Mouse (Mus musculus): ENCODE measurements at regions not wholly inside any gene's neighbourhood (a gene's known extent, or its start where the extent isn't known, plus 50 kb on each side); places are given as distances from the start of the nearest gene placed in this dataset.

DNA sequence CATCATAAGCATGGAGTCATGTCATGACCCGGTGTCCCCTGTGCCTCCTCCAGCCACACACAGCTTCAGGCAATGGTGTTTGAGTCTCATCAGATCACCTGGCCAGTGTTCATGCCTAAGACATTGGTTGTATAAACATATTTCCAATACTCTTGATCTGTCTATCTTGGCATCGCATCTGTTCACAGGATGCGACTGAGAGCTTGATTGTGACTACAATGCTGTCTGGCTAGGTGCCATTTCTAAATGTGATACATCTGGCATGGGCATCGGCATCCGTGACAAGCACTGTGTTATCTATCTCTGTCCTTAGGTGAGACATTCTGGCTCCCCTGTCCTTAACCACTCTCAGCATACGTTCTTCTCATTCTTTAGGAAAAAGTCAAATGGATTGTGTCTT, 102.3 kb upstream of the Fut8 start:
- DNase-seq (ENCODE audit: low read depth, low spot score) = no peak

DNA sequence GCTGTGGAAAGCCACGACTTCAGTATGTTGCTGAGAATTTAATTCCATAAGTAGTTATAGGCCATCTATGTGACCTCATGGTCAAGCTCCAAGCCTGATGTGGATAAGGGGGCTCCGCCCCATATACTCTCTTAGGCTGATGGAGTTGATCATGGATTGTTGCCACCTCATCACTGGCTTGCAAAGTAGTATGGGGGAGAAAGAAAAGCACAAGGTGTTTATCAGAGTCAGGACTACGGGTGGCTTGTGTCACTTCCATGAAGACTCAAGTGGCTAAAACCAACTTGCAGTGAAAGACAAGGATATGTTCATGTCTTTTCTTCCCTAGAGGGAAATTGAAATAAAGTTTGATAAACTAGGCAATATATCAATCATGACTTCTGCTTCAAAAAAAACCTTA, 102.9 kb upstream of the Fut8 start:
- DNase-seq (ENCODE audit: low read depth, low spot score) = no peak

DNA sequence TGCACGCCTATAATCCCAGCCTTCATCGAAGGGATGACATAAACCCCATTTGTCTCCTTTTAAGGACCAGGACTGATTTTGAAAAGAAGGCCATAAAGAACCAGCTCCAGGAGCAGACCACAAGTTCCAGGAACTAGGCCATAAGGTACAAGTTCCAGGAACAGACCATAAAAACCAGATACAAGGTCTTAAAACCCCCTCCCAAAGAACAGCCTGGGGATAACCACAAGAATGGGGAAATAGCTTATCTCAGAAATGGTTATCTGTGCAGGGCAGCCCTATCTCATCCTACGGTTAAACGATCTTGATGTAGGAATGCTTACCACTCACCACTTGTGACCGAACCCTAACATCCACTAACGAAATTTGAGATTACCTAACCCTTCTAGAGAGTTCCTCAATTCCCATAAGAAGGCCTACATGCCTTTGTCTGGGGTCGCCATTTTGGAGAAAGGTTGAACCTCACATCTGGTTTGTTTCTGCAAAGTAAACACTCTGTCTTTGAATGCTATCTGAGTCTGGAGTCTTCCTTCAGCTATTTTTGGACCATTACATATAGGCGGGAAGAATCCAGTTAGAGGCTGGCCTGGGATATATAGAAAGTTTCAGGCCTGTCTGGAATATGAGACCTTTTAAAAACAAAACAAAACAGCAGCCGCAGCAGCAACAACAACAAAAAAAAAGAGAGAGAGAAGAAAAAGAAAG, 103.5 kb upstream of the Fut8 start:
- DNase-seq (ENCODE audit: low read depth, low spot score) = no peak

DNA sequence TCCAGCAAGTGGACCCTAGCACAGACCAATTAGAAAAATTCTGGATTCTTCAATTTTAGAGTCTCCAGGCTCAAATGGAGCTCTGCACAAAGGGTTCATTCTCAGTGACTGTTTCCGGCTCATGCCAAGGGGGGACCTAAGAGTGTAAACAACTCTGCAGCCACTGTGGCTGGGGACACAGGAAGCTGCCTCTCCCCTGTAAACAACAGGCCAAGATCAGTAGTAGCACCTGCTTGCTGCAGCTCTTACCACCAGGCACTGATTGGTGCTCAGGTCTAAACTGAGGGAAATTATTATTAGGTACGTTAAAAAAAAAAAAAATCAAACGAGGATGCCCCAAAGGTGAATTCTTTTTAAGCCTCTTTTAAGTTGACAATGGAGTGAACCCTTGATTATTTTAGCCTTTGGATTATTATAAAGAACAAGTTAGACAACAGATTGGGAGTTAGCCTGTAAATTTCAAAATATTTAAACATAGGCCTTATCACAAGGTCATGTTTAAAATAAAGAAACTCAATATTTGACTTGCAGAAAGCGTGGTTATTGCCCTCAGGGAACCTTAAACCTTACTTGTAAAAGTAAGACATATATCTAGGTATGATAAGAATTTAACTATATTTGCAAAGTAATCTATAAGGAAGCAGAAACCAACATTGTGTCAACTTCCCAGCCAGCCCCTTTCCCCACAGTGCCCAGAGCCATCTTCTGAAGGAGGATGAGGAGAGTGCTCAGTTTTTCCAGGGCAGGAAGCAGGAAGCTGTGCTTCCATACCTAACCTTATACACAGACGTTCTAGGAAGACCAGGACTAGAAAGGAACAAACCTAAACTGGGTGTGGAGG, 104.2 kb upstream of the Fut8 start:
- no peak for DNase-seq (ENCODE audit: low read depth, low spot score)

DNA sequence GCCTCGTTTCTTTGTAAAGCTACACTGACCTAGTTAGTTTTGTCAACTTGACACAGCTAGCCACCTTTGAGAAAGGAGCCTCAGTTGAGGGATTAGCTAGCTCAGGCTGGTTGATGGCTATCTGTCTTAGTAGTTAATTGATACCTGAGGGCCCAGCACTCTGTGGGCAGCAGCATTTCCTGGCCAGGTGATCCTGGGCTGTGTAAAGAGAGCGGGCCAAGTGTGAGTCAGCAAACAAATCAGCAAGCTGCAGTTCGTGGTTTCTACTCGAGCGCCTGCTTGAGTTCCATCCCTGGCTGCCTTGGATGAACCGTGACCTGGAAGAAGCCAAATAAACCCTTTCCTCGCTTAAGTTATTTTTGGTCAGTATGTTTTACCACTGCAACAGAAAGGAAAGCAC, 106.6 kb upstream of the Fut8 start:
- no peak for DNase-seq (ENCODE audit: low read depth, low spot score)

DNA sequence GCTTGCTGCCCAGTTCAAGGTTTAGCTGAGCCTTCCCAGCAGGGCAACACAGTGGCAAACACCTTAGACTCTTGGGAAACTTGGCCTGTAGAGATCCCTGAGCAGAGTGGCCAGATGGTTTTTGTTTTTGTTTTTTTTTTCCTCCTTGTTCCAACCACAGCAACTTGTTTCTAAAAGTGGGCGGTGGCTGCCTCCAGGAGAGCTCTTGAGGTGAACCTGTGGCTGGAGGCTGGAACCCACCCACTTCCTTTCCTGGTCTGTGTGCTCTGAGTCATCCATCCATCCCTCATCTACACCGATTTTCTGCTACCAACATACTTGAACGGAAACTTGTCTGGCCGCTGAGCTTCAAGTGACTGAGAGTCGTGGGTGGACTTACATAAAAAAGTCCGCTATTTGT, 107.4 kb upstream of the Fut8 start:
- no peak for DNase-seq (ENCODE audit: low read depth, low spot score)

DNA sequence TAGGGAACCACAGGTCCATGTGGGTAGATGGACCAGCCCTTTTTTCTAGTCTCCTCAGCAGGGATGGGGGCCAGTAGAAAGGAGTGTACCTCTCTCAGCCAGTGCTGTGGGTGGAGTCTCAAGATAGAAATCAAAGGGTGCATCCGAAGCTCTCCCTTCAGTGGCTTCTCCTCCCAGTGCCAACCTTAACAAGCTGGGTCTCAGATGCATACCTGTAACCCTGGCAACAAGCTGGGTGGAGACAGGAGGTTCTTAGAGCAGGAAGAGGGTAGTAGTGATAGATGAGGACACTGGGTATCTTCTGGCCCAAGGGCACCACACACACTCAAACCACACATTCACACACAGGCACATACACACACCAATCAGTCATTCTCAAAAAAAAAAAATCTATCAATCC, 113.7 kb upstream of the Fut8 start:
- DNase-seq (ENCODE audit: low read depth, low spot score) = no peak

DNA sequence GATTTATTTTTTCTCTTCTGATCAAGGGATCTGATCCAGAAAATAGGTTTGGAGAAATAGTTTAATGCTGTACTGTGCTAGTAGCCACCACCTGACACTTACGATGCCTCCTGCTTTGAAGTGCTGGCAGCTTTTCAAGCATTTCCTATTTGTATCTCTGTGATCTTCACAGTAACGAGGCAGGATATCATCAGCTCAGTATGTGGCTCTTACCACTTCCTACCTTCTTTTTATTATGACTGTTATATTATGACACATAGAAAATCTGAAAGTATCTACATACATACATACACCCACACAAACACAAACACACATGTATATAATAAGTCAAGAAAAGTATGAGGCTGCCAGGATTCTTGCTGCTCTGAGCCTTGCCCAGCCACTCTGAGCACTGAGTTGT, 124.4 kb upstream of the Fut8 start:
- no peak for DNase-seq (ENCODE audit: low read depth, low spot score)

DNA sequence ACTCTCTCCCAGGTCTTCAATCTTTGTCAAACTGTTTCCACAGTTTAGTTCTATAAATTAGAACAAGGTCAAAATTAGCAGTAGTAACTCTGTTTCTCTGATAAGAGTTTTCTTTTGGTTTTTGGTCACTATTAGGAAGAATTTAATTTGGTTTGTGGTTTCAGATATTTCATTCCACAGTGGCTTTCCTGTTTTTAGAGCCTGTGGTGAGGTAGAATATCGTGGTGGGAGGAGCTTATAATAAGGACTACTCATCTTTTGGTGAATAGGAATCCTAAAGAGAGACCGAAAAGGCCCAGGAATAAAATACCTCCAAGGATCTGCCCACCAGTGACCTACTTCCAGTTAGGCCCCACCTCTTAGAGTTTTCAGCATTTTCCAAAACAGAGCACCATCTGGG, 125.8 kb upstream of the Fut8 start:
- no peak for DNase-seq (ENCODE audit: low read depth, low spot score)

DNA sequence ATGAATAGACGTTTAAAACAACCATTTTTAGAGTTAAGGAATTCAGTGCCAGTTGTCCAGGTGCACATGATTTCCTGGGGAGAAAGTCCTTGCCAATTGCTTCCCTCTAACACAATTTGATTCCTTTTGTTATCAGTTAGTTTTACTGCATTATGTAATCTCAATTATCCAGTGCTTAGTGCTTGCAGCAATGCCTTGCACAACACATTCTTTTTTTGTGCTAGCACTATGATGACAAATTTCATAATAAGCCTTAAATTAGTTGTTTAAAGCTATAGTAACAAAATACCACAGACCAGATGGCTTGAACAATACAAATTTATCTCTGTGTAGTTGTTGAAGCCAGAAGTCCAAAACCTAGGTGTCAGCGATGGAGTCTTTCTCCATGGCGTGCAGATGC, 130.7 kb upstream of the Fut8 start:
- no peak for DNase-seq (ENCODE audit: low read depth, low spot score)

DNA sequence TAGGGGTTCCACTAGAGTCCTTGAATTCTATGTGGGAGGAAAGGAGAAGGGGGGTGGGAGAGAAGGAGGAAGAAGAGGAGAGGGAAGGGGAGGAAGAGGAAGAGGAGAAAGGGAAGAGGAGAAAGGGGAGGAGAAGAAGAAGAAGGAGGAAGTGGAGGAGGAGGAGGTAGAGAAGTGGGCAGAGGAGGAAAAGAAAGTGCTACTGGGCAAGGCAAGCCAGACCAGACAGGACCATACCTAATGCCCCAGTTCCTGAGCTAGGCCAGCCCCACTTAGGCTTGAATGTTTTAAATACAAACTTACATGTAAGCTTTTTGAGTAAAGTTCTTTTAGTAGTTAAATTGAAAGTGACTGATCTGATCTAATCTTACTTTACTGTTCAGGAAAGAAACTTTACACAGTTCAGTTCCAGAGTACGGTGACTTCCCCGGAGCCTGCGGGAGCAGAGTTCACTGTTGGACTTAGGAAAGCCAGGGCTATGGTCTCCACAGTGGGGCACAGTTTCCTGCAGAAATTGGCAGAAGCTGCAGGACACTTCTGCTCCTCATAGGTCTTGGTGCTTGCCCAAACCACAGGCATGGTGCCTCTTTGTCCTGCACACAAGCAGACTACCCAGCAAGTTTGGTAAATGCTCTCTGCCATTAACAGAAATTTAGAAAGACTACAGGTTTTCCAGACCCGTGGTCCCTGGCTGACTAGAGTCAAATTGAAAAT, 131.9 kb upstream of the Fut8 start:
- DNase-seq (ENCODE audit: low read depth, low spot score) = no peak

DNA sequence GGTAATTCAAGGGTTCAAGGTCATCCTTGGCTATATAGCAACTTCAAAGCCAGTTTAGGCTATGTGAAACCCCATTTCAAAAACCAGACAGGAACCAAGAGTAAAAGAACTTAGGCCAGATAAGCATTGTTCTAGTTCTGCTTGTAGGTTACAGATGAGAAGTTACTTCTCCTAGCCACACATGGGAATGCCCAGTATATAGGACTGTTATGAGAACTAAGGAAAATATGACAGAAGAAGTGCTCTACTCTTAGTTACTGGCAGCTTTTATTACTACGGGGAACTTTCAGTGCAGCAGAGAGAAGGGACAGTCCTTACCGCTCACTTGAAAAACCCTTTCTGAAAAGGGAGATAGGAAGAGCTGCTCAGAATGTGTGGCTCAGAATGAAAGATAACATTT, 137.4 kb upstream of the Fut8 start:
- DNase-seq (ENCODE audit: low read depth, low spot score) = no peak

DNA sequence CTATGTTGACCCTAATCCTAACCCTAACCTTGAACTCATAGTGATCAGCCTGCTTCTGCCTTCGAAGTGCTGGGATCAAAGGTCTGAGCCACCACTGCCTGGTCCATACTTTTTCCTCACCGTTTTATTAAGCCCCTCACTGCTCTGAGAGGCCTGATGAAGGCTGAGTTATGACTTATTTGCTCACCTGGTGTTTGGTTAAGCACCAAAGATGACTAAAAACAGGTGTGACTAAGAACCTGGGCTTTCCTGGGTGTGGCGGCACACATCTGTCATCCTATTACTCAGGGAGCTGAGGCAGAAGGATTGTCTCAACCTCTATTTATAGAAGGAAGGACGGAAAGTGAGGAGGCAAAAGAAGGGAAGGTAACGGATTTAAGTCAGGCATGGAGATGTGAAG, 137.5 kb upstream of the Max start:
- no peak for DNase-seq (ENCODE audit: low read depth, low spot score)

DNA sequence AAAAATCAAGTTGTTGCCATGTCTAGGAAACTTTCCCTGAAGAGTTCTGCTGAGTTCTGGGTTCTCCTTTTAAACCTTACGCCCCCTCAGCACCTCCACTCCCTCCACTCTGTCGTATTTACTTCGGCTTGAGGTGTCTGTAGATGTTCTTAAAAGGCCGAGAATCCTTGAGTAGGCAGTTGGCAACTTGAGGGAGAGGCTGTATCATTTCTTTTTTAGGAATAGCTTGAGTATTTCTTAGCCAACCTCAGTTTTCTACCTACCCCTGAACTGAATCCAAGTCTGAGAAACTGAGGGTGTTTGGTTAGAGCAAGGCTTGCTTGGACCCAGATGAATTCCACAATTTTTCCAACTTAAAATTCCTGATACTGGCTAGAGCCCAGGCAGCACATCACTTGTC, 136.8 kb upstream of the Max start:
- DNase-seq (ENCODE audit: low read depth, low spot score) = no peak

DNA sequence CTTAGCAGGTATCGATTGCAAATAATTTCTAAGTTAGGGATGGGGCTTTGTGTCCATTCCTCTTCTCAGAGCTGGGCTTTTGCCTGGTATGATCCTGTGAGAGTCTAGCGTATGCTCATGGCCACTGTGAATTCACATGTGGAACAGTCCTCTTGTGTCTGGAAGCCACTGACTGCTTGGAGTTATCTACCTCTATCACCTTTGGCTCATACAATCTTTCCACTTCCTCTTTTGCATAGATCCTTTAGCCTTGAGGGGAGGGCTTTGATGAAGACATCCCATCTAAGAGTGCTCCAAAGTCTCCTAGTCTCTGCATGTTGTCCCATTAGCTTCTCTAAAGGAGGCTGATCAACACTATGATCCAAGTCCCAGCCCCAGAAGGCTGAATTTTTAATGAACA, 135.8 kb upstream of the Max start:
- no peak for DNase-seq (ENCODE audit: low read depth, low spot score)

DNA sequence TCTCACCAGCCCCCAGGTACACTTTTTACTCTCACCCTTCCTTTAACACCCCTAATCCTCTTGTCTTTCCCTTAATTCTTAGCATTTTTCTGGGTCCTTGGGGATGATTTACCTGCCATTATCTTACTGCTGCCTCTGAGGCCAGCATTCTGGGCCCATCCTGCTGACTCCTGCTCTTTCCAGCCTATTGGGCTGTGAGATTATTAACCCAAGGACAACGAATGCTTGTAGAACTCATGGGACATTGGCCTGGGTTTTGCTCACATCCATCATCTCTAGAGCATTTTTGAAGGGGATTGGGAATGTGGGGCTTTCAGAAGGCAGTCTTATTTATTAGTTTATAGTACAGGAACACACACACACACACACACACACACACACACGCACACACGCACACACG, 134.5 kb upstream of the Max start:
- DNase-seq (ENCODE audit: low read depth, low spot score) = no peak

DNA sequence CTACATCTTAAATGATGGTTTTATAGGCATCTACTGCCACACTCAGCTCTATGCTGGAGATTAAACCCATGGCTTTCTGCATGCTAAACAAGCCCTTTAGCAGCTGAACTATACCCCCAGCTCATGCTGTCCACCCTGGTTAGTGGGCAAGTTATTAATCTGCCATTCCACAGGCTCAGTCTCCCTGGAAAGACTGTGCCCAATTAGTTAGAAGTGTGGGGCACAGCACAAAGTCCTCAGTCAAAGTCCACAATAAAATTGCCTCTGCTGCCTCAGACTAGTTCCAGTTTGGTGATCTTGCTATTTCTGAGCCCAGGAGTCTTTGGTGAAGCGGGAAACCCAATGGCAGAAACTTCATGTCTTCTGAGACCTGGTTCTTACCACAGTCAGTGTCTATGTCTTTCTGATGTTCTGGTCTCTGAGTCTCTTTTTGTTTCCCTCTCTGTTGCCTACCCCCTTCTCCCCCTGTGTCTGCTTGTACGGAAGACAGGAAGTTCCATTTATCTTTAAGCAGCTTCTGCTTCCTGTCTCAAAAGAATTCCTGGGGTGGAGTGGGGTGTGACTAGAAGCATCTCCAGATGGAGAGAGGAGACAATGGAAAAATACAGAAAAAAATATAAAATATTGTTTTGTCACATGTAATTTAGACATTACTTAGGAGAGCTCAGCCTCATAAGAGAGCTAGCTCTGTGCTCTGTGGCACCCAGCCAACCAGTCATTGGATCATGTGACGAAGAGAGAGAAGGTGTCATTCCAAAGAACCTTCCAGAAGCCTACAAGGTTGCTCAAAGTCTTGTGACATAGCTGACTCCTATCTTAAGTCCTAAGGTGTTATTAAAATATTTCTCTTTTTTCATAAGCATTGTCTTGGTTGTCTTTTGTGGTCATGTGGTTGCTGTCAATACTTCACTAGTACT, 133.3 kb upstream of the Max start:
- no peak for DNase-seq (ENCODE audit: low read depth, low spot score)

DNA sequence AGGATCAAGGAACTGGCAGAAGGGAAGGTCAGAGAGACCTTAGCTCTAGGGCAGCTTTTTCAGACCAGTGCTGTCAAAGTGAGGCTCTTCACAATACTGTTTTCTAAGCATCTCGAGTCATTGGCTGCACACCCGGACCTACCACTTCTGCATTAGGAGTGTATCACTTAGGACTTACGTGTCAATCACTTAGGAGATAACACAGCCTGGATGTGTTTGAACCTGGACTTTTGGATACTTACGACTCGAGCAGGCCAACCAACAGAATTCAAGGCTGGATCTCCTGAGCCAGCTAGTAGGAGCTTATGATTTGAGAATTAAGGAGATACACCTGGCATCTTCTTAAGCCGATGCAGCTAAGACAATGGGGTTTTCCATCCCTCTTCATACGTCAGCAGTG, 132.2 kb upstream of the Max start:
- DNase-seq (ENCODE audit: low read depth, low spot score) = no peak

DNA sequence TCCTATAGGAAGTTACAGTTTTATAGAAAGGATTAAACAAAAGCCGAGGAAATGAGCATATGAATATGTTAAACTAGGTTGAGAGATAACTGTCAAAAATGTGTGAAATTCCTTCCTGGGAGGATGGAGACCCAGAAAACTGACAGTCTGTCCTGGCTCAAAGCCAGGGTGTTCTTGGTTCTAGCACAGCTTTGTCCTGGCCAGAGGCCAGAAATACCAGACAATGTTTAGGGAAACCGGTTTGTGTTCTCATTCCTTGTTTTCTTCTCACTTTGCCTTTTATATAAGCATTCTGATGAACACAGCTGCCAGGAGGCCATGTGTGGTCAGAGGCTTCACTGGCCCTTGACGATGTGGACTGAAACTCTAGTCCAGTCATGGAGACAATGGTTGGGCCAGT, 130.7 kb upstream of the Max start:
- no peak for DNase-seq (ENCODE audit: low read depth, low spot score)

DNA sequence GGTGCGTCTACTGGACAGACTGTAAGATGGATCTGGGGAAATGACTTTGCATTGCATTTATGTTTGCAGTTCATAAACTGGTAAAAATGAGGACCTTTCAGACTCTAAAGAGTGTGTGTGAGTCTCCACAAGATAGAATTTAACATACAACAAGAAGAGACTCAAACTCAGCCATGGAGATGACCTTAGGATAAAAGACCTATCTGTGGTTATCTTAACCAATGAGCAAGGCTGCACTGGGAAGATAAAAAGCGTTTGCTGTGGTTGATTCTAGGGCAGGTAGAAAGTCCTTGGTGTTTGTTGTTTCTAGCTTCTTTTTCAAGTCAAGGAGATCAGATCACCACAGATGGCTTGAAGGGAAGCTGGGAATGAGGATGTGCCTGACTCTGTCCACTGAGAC, 130.1 kb upstream of the Max start:
- no peak for DNase-seq (ENCODE audit: low read depth, low spot score)

DNA sequence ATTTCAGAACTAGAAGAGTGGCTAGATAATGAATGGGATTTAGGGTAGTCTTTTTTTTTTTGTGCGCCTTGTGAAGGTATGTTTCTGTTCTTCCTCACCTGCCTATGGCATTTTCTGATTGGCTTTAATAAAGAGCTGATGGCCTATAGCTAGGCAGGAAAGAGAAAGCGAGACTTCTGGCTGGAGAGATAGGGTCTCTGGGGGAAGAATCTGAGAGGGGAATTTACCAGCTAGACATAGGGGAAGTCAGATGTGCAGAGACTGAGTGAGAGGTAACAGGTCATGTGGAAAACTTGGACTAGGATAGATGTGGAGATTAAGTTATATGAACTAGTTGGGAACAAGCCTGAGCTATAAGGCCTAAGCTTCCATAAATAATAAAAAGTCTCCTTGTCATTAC, 129.7 kb upstream of the Max start:
- no peak for DNase-seq (ENCODE audit: low read depth, low spot score)

DNA sequence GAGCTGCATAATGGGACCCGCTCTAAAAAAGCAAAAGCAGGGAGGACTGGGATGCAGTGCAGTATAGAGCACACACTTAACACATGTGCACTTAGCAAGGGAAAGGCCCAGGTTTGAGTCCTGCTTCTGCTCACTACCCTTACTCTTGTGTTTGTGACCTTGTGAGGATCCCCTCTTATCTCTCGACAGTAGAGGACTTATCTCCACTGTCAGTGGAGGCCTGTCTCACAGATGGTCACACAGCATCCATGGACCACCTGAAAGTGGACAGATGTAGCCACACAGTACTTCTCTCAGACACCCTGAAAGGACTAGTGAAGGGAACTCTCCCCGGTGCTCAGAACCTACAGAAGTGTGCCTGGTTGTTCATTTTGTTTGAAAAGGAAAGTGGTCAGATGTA, 128.5 kb upstream of the Max start:
- DNase-seq (ENCODE audit: low read depth, low spot score) = no peak

Measured in forelimb bud, embryonic 11.5 days (tissue).